Mouse (Mus musculus): ENCODE data around the gene Cgas.
A peak's percentile ranks its signal among the peaks of the same experiment; 100 is the strongest.

Cgas gene

DNA sequence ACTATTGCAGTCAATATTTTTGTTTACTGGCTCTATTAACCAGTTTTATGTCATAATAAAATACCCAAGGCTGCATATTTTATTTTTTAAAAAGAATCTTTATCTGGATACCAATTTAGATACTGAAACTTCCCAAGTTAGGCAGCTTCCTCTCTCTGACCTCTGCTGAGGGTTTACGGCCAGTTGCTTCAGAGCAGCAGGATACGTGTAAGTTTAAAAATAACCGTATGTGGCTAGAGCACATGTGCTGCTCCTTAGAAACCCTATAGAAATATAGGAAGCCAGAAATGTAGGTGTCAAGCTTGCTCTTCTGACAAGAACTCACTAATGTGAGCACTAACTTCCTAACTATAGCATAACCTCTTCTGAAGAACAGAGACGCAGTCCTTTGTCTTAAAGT is 20.3 kb upstream of the Cgas start:
- DNase-seq (ENCODE audit: low read depth, low spot score): no peak

DNA sequence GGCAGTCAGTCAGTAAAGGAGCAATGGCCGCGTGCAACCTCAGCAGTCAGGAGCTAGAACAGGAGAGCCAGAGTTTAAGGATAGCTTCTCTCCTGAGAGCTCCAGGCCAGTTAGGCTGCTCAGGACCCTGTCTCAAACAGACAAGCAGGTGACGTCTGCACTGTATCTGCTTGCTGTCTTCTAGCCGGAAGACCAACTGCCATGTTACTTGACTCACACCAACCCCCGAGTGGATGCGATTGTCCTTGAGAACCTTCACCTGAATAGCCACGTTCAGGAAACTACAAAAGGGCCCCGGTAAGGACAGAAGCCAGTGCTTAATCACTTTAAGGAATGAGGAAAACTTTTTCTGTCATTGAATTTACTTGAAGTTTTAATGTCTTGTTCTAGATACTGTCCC is 14.0 kb upstream of the Cgas start:
- DNase-seq (ENCODE audit: low read depth, low spot score): no peak

DNA sequence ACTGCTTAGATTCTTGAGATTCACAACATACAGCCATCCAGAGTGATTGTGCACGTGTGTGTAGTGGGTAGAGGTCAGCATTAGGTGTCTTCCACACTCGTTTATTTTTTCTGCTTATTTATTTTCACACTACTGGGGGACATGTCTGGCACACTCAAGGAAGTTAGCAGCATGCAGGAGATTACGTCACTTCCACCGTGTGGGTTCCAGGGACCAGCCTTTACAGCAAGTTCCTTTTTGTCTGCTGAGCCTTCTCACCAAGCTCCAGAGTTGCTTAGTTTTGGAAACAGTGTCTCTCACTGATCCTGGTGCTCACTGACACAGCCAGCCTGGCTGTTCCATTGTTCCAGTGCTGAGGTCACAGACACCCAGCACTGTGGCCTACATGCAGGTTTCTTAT is 8.3 kb upstream of the Cgas start:
- no peak for DNase-seq (ENCODE audit: low read depth, low spot score)

DNA sequence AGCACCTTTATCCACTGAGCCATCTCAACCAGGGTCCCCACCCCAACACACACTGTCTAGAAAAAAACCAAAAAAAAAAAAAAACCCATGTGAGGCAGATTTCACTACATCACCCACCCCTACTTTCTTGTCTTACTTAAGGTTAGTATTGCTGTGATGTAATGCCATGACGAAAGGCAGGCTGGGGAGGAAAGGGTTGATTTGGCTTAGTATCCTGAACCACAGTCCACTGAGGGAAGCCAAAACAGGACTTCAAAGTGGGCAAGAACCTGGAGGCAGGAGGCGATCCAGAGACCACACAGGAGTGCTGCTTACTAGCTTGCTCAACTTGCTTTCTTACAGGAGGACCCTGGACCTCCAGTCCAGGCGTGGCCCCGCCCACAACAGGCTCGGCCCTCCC is 7.4 kb upstream of the Cgas start:
- DNase-seq (ENCODE audit: low read depth, low spot score): no peak

DNA sequence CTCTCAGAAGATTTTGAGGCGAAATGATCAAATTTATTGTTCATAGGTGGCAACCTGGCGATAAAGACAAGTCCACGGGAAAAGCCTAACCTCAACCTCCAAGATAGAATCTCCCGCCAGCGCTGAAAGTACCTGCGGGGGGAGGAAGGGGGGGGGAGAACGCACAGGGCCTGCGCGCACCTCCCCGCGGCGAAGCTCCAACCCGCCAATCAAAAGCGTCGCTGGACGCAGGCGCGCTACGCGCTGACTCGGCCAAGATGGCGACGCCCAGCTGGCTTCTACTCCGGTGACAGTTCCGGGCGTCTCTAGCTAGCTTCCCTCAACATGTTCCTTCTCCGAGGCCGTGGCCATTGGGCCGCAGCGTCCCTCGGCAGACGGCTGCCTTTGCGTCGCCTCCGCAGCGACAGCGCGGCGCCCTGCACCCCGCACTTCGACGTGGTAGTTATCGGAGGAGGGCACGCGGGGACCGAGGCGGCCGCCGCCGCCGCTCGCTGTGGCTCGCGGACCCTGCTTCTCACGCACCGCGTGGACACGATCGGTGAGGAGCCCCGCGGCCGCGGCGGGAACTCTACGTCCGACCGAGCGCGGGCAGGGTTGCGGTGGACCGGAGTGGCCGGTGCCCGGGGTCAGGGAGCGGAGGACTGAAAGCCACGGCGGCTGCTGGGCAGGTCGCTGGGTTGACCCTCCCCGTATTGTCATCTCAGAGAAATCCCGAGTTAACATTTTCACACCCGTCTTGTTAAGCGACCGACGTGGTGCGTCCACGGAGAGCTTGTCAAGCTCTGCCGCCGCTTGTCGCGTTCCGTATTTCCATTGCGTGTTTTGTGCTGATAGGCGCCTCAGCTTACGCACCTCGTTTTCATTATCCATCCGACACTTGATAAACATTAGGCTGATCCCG is 5.2 kb upstream of the Cgas start, which contains the start of the genes Mto1 and Gm17324:
Gene Mto1, plus strand, starts transcription at position 236 of the 901 bp plus-strand sequence.
Gene Gm17324, minus strand, starts transcription at position 814 of the 901 bp plus-strand sequence.
- DNase-seq (ENCODE audit: low read depth, low spot score): peak; percentile 91

DNA sequence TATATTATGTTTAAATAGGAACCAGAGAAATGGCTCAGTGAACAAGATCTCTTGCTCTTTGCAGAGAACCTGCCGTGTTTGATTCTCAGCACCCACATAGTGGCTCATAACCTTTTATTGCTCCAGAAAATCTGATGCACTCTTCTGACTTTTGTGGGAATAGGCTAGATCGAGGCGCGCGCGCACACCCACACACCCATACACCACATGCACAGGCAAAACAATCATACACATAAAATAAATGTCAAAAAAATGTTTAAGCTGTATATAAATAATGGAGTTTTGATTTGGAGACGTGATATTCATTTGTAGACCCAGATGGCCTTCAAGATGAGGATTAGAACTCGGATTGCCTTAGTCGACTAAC is 4.6 kb upstream of the Cgas start:
- no peak for DNase-seq (ENCODE audit: low read depth, low spot score)

DNA sequence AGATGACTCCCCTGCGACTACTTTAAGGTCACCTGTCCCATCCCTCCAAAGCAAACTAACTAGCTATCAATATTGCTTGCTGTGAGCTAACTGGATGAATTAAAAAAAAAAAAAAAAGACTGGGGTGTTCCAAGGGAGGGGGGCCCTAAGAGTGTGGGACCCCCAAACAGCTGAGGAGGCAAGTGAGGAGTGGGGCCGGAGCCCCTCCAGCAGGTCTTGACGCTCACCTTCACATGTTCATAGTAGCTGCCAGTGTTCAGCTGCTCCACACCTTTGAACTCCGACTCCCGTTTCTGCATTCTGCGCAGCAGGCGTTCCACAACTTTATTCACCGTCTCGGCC is 829 bp downstream of the Cgas start:
- no peak for DNase-seq (ENCODE audit: low read depth, low spot score)

DNA sequence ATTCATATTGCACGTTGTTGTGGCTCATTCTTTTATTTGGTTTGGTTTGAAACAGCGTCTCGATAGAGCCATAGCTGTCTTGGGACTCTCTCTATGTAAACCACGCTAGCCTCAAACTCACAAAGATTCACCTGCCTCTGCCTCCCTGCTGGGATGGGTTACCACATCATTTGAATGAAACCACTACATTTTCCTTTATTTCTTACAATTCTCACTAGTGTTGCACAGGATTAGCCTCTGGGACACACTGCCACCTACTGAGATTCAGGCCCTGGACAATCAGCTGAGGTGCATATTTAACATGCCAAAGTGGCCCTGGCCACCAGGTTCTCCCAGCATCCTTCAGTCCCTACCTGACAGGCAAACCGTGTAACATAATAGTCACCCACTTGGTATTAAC is 3.6 kb downstream of the Cgas start:
- no peak for DNase-seq (ENCODE audit: low read depth, low spot score)

DNA sequence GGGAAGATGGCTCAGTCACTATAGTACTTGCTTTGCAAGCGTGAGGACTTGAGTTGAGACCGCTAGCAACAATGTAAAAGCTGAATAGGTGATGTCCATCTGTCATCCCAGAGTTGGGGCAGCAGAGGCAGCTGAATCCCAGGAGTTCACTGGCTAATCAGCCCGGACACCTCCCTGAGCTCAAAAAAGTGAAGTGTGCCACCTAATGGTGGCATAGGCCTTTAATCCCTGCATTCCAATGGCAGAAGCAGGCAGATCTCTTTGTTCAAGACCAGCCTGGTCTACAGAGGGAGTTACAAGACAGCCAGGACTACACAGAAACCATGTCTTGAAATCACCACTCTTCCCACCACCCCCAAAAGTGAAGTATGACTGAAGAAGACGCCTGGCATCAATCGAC is 10.6 kb downstream of the Cgas start:
- DNase-seq (ENCODE audit: low read depth, low spot score): no peak

DNA sequence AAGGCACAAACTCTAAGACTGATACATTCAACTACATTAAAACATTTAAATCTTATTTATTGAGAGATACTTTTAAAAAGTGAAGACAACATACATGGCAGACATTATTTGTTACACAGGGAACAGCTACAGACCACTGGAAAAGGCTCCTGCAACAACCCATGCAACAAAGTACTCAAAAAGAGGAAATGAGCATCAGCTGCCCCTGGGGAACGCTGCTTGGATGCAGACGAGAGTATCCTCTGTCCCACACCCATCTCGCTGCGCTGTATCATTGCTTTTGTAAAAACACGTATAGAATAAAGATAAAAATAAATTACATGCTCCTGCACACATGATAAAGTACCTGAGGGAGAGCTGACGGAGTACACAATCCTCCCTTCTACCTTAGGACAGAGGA is 12.6 kb downstream of the Cgas start:
- no peak for DNase-seq (ENCODE audit: low read depth, low spot score)

DNA sequence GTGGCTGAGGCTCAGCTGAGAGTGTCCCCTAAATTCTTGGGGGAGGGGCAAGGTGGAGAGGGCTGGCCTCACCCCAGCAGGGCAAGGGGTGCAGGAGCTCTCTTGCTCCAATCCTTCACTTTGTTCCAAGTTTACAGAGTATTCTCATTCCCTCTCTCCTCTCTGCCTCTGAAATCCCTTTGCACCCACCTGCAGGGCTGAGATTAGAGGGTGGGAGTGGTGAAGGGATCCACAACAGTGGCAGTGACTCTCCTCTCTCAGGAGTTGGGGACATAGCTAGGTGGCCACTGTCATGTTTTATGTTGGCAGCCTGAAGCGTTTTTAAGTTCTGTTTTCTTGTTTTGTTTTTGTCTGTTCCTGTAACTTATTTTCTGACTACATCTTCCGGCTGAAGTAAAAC is 13.5 kb downstream of the Cgas start:
- DNase-seq (ENCODE audit: low read depth, low spot score): no peak

DNA sequence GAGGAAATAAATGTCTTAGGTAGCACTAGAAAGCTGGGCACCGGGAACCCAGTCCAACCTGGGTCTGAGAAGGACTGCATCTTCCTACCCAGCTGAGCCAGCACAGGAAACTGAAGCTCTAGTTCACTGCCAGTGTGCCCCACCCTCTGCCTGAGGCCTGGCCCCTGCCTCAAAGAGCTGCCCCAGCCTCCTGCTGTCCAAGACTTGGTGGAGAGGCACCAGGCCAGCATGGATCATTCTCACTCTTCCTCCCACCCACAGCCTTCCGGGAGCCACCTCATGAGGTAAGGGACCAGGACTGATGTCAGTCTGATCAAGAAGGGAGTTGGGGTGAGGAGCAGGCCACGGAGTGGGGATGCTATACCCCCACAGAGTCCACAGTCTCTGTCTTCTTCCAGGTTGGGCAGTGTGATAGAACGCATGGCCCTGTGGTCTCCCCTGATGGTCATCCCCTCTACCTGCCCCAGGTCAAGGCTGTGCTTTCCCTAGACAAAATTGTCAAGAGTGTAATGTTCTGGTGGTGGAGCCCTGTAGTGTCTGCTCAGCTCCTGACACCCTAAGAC is 14.1 kb downstream of the Cgas start:
- no peak for DNase-seq (ENCODE audit: low read depth, low spot score)

DNA sequence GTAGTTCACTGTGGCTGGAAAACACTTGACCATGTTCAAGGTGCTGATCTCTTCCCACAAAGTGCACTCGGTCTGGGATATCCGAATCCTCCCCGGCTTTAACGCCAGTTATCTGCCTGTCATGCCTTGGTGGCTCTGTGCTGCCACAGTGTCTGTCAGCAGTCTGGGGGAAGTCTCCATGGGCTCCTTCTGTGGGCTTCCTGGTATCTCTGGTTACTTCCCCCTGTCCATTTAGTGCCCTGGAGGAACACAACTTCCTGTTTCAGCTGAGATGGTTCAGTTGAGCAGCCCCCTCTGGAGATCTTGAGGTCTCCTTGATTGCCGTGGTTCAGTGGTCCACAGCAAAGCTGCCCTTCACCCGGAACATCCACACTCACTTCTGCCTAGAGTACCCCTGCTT is 14.9 kb downstream of the Cgas start:
- DNase-seq (ENCODE audit: low read depth, low spot score): no peak

DNA sequence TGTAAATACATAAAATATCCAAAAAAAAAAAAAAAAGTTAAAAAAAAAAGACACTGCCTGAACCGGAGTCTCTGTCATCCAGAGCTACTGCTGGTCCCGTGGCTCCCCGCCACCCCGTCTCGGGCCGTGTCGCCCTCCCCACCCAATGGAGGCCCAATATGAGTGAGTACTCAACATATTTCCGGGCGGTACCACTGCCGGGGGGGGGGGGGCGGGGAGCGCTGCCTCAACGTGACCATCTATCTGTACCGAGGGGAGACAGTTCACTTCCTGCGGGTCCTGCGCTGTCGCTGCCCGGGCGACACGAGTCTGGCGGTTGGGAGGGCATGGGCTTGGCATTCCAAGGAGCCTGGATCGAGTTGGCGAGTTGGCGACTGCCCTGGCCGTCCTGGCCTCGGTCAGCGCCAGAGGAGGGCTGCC is 15.7 kb downstream of the Cgas start:
- DNase-seq (ENCODE audit: low read depth, low spot score): no peak

DNA sequence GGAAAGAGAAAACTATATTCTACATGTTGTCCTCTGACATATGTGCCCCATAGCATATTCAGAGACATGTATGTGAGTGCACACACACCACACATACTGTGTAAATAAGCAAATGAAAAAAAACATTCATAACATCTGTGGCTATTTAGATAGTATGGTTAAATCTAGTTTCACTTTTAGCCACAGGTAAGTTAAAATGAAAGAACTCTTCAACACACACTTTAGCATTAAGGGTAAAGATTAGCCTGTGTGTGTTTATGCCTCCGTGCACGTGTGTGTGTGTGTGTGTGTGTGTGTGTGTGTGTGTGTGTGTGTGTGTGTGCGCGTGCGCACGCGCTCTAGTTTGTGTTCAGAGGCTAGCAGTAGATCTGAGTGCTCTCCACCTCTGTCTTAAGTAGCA is 41.4 kb downstream of the Cgas start:
- DNase-seq (ENCODE audit: low read depth, low spot score): no peak

DNA sequence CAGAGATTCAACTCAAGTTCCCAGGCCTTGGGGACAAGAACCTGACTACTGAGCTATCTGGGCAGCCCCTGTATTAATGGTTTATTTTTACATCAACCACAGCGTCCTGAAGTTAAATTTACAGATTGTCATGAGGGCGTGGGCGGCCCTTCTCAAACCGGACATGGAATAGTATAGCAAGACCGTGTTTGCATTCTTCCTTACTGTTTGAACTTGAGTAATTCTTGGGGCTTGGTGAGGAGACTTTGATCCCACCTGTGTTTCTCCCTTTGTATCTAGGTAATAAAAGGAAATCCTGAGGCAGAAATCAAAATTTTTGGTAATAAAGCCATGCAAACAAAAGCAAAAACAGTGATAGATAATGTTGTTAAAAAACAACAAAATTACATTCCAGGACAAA is 42.5 kb downstream of the Cgas start:
- no peak for DNase-seq (ENCODE audit: low read depth, low spot score)

DNA sequence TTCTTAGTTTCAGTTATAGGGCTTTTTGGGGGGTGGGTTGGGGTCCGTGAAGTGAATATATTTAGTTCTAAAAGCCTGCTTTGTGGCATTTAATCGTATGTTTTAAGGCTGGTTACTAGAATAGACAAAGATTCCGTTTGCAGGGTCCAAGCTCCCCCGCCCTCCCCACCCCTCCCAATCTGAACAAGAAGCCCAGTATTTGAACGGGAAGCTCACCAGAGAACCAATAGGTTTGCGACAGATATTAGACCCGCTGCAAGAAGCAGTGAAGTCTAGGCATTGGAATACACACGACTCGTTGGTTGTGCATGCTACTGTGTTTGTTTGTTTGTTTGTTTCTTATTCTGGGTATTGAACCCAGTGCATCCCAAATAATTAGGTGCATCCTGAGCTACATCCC is 46.5 kb downstream of the Cgas start:
- no peak for DNase-seq (ENCODE audit: low read depth, low spot score)

DNA sequence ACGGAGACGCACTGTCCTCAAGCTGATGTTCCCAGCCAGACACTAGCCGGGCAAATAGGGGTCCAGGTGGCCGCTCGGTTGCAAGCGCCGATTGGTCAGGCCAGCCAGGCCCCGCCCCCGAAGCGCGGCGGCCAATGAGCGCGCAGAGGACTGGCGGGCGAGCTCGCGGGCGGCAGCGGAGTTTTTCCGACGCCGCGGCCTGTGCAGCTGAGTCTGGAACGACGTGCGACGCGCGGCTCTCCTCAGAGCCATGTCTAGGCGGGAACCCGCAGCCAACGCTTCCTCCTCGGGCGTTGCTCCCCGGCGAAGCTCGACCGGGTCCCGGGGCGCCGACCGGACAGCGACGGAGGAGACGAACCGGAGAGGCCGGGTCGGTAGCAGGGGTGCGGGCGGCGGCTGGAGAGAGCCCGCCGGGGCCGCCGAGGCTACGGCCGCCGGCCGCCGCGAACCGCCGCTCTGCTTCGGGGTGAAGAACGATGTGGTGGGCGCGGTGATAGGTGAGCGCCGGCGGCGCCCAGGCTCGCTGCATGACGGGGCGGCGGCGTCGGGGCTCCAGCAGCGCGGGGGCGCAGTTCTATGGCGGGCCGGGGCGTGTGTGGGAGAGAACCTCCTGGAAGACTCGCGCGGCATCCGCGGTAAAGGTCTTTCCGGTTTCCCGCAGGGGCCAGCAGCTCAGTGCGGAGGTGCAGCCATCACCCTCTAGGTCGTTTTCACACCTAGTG is 47.2 kb downstream of the Cgas start, which contains the start of gene Ddx43:
Gene Ddx43, plus strand, starts transcription at position 148 of the 722 bp plus-strand sequence.
- DNase-seq (ENCODE audit: low read depth, low spot score): no peak

DNA sequence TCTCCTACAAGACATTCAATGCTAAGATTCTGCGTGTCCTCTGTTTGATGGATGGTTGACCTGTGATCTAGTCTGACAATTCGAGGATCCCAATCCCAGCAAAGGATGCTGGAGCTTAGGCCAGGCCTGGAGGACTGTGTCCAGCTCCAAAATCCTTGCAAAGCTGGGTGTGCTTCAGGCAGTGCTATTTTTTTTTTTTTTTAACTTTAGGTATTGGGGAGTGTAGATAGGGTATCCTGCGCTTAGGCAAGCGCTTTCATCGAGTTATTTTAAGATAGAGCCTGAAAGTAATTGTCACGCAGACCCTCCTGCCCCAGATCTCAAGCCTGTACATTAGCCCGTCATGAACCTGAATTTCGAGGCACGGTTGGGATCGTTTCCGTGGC is 47.8 kb downstream of the Cgas start:
- DNase-seq (ENCODE audit: low read depth, low spot score): no peak

DNA sequence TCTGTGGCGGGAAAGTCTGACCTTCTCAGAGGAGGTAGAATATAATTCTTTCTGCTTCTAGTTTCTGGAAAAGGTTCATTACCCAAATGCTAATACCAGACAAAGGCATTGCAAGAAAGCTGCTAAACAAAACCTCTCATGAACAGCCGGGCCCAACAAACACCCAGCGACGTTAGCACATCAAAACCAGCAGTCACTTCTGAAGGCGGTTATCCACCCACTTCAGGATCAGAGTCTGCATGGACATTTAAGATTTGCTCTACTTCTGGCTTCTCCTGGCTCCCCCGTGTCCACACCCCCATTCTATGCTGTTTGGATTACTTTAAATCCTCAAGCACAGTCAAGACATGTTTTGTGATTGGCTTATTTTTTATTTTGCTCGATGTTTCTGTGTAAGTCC is 48.4 kb downstream of the Cgas start:
- DNase-seq (ENCODE audit: low read depth, low spot score): no peak

DNA sequence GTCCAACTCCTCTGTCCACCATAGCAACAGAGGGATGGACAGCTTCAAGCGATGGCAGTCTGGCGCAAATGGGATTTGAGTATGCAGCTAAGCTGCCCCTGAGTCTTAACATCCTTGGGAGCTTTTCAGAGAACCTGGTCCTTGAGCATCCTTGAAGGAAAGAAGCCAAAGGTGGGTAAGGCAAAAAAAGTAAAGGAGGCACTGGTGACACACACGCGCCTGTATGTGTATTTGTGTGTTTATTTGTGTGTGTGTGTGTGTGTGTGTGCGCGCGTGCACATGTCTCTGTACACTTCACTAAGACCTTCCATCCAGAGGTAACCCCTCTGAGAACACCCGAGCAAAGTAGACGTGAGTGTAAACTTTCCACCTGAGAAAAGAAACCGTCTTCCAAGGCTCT is 49.3 kb downstream of the Cgas start:
- no peak for DNase-seq (ENCODE audit: low read depth, low spot score)

DNA sequence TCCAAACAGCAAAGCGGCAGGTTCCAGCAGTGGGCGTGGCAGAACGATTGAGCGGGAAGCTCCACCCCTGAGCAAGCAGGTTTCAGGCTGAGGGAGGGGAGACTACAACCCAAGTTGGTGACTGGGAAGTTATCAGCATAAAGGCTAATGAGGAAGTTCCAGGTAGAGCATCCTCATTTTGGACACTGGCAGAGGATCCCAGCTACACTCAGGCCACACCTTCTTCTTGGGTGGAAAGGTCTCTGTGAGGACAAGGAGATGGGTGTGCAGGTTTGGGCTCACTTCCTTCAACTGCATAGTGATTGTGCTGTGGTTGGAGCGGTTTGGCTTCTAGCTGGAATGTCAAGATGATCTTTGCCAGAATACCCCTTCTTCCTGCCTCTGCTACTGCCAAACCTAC is 53.1 kb downstream of the Cgas start:
- no peak for DNase-seq (ENCODE audit: low read depth, low spot score)

DNA sequence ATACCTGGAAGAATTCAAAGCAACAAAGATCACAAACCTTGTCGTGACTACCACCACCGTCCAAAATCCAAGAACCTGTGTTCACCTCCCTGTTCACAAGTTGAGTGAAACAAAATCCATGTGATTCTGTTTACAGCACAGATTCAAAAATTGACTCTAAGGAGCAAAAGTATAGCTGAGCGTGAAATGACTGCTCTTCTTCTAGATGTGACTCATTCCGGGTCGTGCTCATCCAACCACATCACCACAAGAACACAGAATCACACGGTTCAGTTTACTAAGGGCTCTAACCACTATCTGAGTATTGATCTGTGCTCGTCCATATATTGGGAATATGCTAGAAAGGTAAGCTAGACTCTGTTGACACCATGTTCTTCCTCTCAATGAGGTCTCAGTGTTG is 56.1 kb downstream of the Cgas start:
- DNase-seq (ENCODE audit: low read depth, low spot score): no peak

Data from retina, adult 2 months (tissue).